Mouse (Mus musculus) forebrain, embryonic 12.5 days (tissue): ENCODE data around the gene Thtpa. TPM values are rescaled to one million over a fixed set of nuclear protein-coding genes. Genes with fewer than 3 reads are reported as not detected.

Experiments
- ATAC-seq: fragments of 200-750 bp; cut with Nextera tagmentation; 2 replicates; pipeline ENCODE4 v1.8.0; 2017; ENCODE audit warnings: moderate TSS enrichment; ENCODE audit not compliant: low FRiP score
- H3K27ac ChIP-seq: fragments of 300-500 bp; sonication (generic); 2 replicates; pipeline ENCODE4 v1.5.1; 2016; ENCODE audit warnings: mild to moderate bottlenecking
- H3K27me3 ChIP-seq: fragments of 300-500 bp; sonication (generic); 2 replicates; pipeline ENCODE4 v1.6.1; 2016; ENCODE audit warnings: mild to moderate bottlenecking
- H3K36me3 ChIP-seq: fragments of 300-500 bp; sonication (generic); replicated peaks from 2 replicates; pipeline ENCODE4 v1.6.1; 2016; ENCODE audit warnings: mild to moderate bottlenecking
- H3K4me1 ChIP-seq: fragments of 300-500 bp; sonication (generic); 2 replicates; pipeline ENCODE4 v1.6.1; 2016
- H3K4me2 ChIP-seq: fragments of 300-500 bp; sonication (generic); 2 replicates; pipeline ENCODE4 v1.6.1; 2016; ENCODE audit warnings: mild to moderate bottlenecking, moderate library complexity
- H3K4me3 ChIP-seq: fragments of 300-500 bp; sonication (generic); replicated peaks from 2 replicates; pipeline ENCODE4 v1.5.1; 2016; ENCODE audit warnings: mild to moderate bottlenecking
- H3K9ac ChIP-seq: fragments of 300-500 bp; sonication (generic); 2 replicates; pipeline ENCODE4 v1.6.1; 2016; ENCODE audit warnings: mild to moderate bottlenecking
- H3K9me3 ChIP-seq: fragments of 300-500 bp; sonication (generic); 2 replicates; pipeline ENCODE4 v1.6.1; 2016
- WGBS: fragments of 180-500 bp; shearing (Covaris S2); methylation state at CpG from one replicate; pipeline ENCODE4 v1.1.7; 2016; 5-methylcytosine and 5-hydroxymethylcytosine counted together
- polyA plus RNA-seq: library from polyadenylated mRNA; unstranded; fragments of >200 nt; fragmentation: Nextera tagmentation; extraction: Ambion mirVana; gene quantifications from 2 replicates; pipeline ENCODE4 v1.2.1, GENCODE M21; 2016

The Thtpa gene
- polyA plus RNA-seq, 1 experiment from 2014 or later = 32.0 TPM

GRCm38 (mm10) chr14:55063117-55063516 is 31.5 kb upstream of the Thtpa start:
- 85% methylated on average over 5 of the region's 5 CpGs for WGBS
- ATAC-seq = 0 out of 2 replicates have a peak, but pooled peaks have one; percentile 1
- Histone ChIP-seq H3K27ac (peak overlapping the region; percentile 33; the same call in 1 of the 2 replicates), H3K4me2 (peak overlapping the region; percentile 9; the same call in 1 of the 2 replicates), H3K9me3 (no peaks in the 10 kb centered on the region), H3K4me3 (no peak overlapping the region), H3K27me3 (no peaks in the 10 kb centered on the region), H3K4me1 (peaks cover 40% of the 10 kb centered on the region), H3K9ac (no peak overlapping the region), H3K36me3 (peaks cover 55% of the 10 kb centered on the region)

GRCm38 (mm10) chr14:55063581-55064381 is 30.8 kb upstream of the Thtpa start:
- no peak overlapping the region for H3K4me2 ChIP-seq
- no peak overlapping the region for H3K4me3 ChIP-seq
- H3K9ac ChIP-seq = no peak overlapping the region
- peaks cover 40% of the 10 kb centered on the region for H3K4me1 ChIP-seq
- H3K27ac ChIP-seq = no peak overlapping the region
- ATAC-seq = no peak
- H3K36me3 ChIP-seq = peaks cover 62% of the 10 kb centered on the region
- no peaks in the 10 kb centered on the region for H3K9me3 ChIP-seq
- H3K27me3 ChIP-seq = no peaks in the 10 kb centered on the region
- 90% methylated on average over 22 of the region's 22 CpGs for WGBS

- H3K9ac ChIP-seq = no peak overlapping the region
- H3K27me3 ChIP-seq = no peaks in the 10 kb centered on the region
- H3K36me3 ChIP-seq = peaks cover 72% of the 10 kb centered on the region
- no peak overlapping the region for H3K4me3 ChIP-seq
- WGBS = 85% methylated on average over 35 of the region's 35 CpGs
- H3K4me2 ChIP-seq = no peak overlapping the region
- H3K4me1 ChIP-seq = peaks cover 37% of the 10 kb centered on the region
- no peak for ATAC-seq
- no peak overlapping the region for H3K27ac ChIP-seq
- H3K9me3 ChIP-seq = no peaks in the 10 kb centered on the region
Observed at GRCm38 (mm10) chr14:55064481-55065370, 29.9 kb upstream of the Thtpa start.

DNA sequence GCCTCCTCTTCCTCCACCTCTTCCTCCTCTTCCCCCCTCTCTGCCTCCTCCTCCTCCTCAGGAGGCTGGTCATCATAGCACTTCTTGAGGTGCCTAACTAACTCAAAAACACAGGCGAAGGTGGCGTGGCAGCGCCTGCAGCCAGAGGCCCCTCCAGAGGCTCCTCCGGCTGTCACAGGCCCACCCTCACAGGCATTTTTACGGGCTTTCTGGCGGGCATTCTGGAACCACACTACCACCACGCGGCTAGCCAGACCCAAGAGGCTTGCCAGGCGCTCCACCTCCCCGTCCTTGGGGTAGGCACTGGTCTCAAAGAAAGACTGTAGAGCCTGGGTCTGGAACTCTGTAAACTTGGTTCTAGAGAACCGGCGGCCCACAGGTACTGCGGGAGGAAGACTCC is 29.2 kb upstream of the Thtpa start:
- Histone ChIP-seq H3K36me3 (peaks cover 78% of the 10 kb centered on the region), H3K27ac (no peak overlapping the region), H3K27me3 (no peaks in the 10 kb centered on the region), H3K9ac (no peak overlapping the region), H3K9me3 (no peaks in the 10 kb centered on the region), H3K4me1 (peaks cover 32% of the 10 kb centered on the region), H3K4me3 (no peak overlapping the region), H3K4me2 (no peak overlapping the region)
- no peak for ATAC-seq
- 92% methylated on average over 13 of the region's 13 CpGs for WGBS

- H3K4me3 ChIP-seq = no peak overlapping the region
- H3K9ac ChIP-seq = no peak overlapping the region
- H3K27me3 ChIP-seq = no peaks in the 10 kb centered on the region
- no peaks in the 10 kb centered on the region for H3K9me3 ChIP-seq
- no peak for ATAC-seq
- no peak overlapping the region for H3K4me2 ChIP-seq
- H3K36me3 ChIP-seq = peaks cover 84% of the 10 kb centered on the region
- peaks cover 26% of the 10 kb centered on the region for H3K4me1 ChIP-seq
- H3K27ac ChIP-seq = no peak overlapping the region
- 91% methylated on average over 8 of the region's 8 CpGs for WGBS
Observed at GRCm38 (mm10) chr14:55066042-55066441, 28.5 kb upstream of the Thtpa start.

DNA sequence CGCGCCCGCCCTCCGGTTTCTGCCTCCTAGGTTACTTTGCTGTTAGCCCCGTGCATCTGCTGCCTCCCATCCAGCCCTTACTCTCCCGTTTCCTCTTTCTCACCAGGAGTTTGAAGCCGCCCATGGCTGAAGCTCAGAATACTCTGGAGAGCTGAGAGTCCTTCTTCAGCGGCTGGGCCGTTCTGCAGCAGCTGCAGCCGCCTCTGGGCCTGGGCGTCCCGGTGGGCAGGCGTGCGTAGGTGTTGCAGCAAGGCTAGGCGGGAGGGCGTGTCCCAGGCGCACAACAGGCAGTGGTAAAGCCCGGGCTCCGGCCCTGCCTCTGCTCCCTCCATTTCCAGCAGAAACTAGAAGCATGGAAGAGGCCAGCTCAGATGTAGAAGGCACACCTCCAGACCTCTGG is 22.8 kb upstream of the Thtpa start:
- WGBS = 34% methylated on average over 19 of the region's 19 CpGs

GRCm38 (mm10) chr14:55074416-55074815 is 20.2 kb upstream of the Thtpa start:
- Histone ChIP-seq H3K27ac (no peak overlapping the region), H3K9me3 (no peaks in the 10 kb centered on the region), H3K9ac (no peak overlapping the region), H3K36me3 (peaks cover 56% of the 10 kb centered on the region), H3K27me3 (peaks cover 13% of the 10 kb centered on the region; the same call in 1 of the 2 replicates), H3K4me2 (no peak overlapping the region), H3K4me1 (peaks cover 54% of the 10 kb centered on the region), H3K4me3 (no peak overlapping the region)
- no peak for ATAC-seq
- 94% methylated on average over 12 of the region's 12 CpGs for WGBS

More for the DNA sequence above, 22.8 kb upstream of the Thtpa start:
- no peak for ATAC-seq
- peaks cover 28% of the 10 kb centered on the region for H3K4me1 ChIP-seq
- peaks cover 83% of the 10 kb centered on the region for H3K36me3 ChIP-seq
- H3K4me3 ChIP-seq = no peak overlapping the region
- 0 out of 2 replicates have a peak overlapping the region, but pooled peaks have one; percentile 25 for H3K27ac ChIP-seq
- no peak overlapping the region for H3K9ac ChIP-seq
- peaks cover 6% of the 10 kb centered on the region; the same call in 1 of the 2 replicates for H3K27me3 ChIP-seq
- H3K9me3 ChIP-seq = no peaks in the 10 kb centered on the region
- H3K4me2 ChIP-seq = peak overlapping the region; percentile 2; the same call in 1 of the 2 replicates

GRCm38 (mm10) chr14:55076224-55076623 is 18.4 kb upstream of the Thtpa start:
- peaks cover 38% of the 10 kb centered on the region for H3K36me3 ChIP-seq
- H3K4me2 ChIP-seq = no peak overlapping the region
- H3K4me3 ChIP-seq = no peak overlapping the region
- H3K9ac ChIP-seq = no peak overlapping the region
- H3K4me1 ChIP-seq = peaks cover 63% of the 10 kb centered on the region
- 63% methylated on average over 6 of the region's 6 CpGs for WGBS
- no peaks in the 10 kb centered on the region for H3K9me3 ChIP-seq
- H3K27ac ChIP-seq = no peak overlapping the region
- H3K27me3 ChIP-seq = peaks cover 13% of the 10 kb centered on the region; the same call in 1 of the 2 replicates
- no peak for ATAC-seq

GRCm38 (mm10) chr14:55076956-55077355 is 17.6 kb upstream of the Thtpa start:
- Histone ChIP-seq H3K36me3 (peaks cover 31% of the 10 kb centered on the region), H3K9me3 (no peaks in the 10 kb centered on the region), H3K27me3 (peaks cover 13% of the 10 kb centered on the region; the same call in 1 of the 2 replicates), H3K4me3 (no peak overlapping the region), H3K27ac (peak overlapping the region; percentile 81; the same call in 1 of the 2 replicates), H3K9ac (no peak overlapping the region), H3K4me1 (peaks cover 56% of the 10 kb centered on the region), H3K4me2 (no peak overlapping the region)
- ATAC-seq = no peak
- WGBS = 66% methylated on average over 3 of the region's 3 CpGs

- Histone ChIP-seq H3K27ac (peak overlapping the region; percentile 81), H3K9ac (peak overlapping the region; percentile 21), H3K4me3 (no peak overlapping the region), H3K9me3 (no peaks in the 10 kb centered on the region), H3K36me3 (peaks cover 23% of the 10 kb centered on the region), H3K27me3 (peaks cover 9% of the 10 kb centered on the region; the same call in 1 of the 2 replicates), H3K4me1 (peaks cover 50% of the 10 kb centered on the region), H3K4me2 (peak overlapping the region; percentile 28)
- 14% methylated on average over 15 of the region's 15 CpGs for WGBS
- no peak for ATAC-seq
Observed at GRCm38 (mm10) chr14:55077481-55078365, 16.9 kb upstream of the Thtpa start.

- 5% methylated on average over 23 of the region's 23 CpGs for WGBS
Observed at GRCm38 (mm10) chr14:55078366-55078989, 16.1 kb upstream of the Thtpa start.

More at GRCm38 (mm10) chr14:55078366-55078989, 16.1 kb upstream of the Thtpa start:
- peak; percentile 66 for ATAC-seq
- H3K27ac ChIP-seq = peak overlapping the region; percentile 81
- H3K4me1 ChIP-seq = peaks cover 48% of the 10 kb centered on the region
- peaks cover 15% of the 10 kb centered on the region for H3K36me3 ChIP-seq
- H3K4me2 ChIP-seq = peak overlapping the region; percentile 28
- peak overlapping the region; percentile 17 for H3K4me3 ChIP-seq
- H3K9ac ChIP-seq = peak overlapping the region; percentile 50
- no peaks in the 10 kb centered on the region for H3K9me3 ChIP-seq
- peaks cover 7% of the 10 kb centered on the region; the same call in 1 of the 2 replicates for H3K27me3 ChIP-seq
